Mouse (Mus musculus) E14TG2a.4 (cell line): ENCODE measurements around the gene Prss44.

Experiments
- CTCF ChIP-seq: conservative IDR thresholded peaks from 2 replicates; pipeline ENCODE4 v1.5.1; 2014; ENCODE audit warnings: low read length
- POU5F1 ChIP-seq: IDR thresholded peaks from 2 replicates; pipeline ENCODE4 v1.6.1; 2014; ENCODE audit warnings: low read length, borderline replicate concordance

GRCm38 (mm10) chr9:110778100-110778499 is 35.7 kb upstream of the Prss44 start:
- no peak for TF ChIP-seq CTCF
- TF ChIP-seq POU5F1: no peak
